Mouse (Mus musculus) kidney, adult 8-10 months (tissue): Measurements from ENCODE around the gene Pkd1.
A peak's percentile ranks its signal among the peaks of the same experiment; 100 is the strongest.

Experiments used
- DNase-seq, 2 experiments: peaks; one replicate each; pipeline ENCODE4 v3.0.0; 2022

Pkd1 gene

GRCm38 (mm10) chr17:24608874-24609273, 59.2 kb downstream of the Pkd1 start:
- DNase-seq, result no peak

GRCm38 (mm10) chr17:24610711-24611110, 61.1 kb downstream of the Pkd1 start:
- DNase-seq, result no peak

GRCm38 (mm10) chr17:24617561-24618194, 68.0 kb downstream of the Pkd1 start:
- DNase-seq, result no peak

GRCm38 (mm10) chr17:24625472-24625871, 75.8 kb downstream of the Pkd1 start:
- DNase-seq, result no peak

- peak in 1 of 2 experiments; percentile 82 for DNase-seq
Measured at GRCm38 (mm10) chr17:24628646-24629045, 79.0 kb downstream of the Pkd1 start.

- DNase-seq, result no peak
Measured at GRCm38 (mm10) chr17:24630072-24630471, 80.4 kb downstream of the Pkd1 start.

GRCm38 (mm10) chr17:24632167-24632812, 82.7 kb downstream of the Pkd1 start, which contains the start of the genes Tsc2 and Nthl1:
Tsc2 (minus strand) TSS chr17:24632630.
Nthl1 (plus strand) TSS chr17:24632680.
- DNase-seq, result peak; percentile 67 to 80

- DNase-seq, result peak in 1 of 2 experiments; percentile 60
Measured at GRCm38 (mm10) chr17:24632813-24633449, 83.3 kb downstream of the Pkd1 start.

- DNase-seq, result no peak
Measured at GRCm38 (mm10) chr17:24633831-24634230, 84.2 kb downstream of the Pkd1 start.

- DNase-seq, result peak in 1 of 2 experiments; percentile 40
Measured at GRCm38 (mm10) chr17:24635024-24635423, 85.4 kb downstream of the Pkd1 start.

GRCm38 (mm10) chr17:24635694-24636093, 86.1 kb downstream of the Pkd1 start:
- no peak for DNase-seq

GRCm38 (mm10) chr17:24636781-24637481, 87.3 kb downstream of the Pkd1 start:
- DNase-seq, result no peak

GRCm38 (mm10) chr17:24638214-24638613, 88.6 kb downstream of the Pkd1 start:
- no peak for DNase-seq

- DNase-seq, result peak in 1 of 2 experiments; percentile 44
Measured at GRCm38 (mm10) chr17:24638840-24639239, 89.2 kb downstream of the Pkd1 start.

- no peak for DNase-seq
Measured at GRCm38 (mm10) chr17:24639571-24639988, 89.9 kb downstream of the Pkd1 start.

- DNase-seq, result no peak
Measured at GRCm38 (mm10) chr17:24640119-24640518, 90.5 kb downstream of the Pkd1 start.

GRCm38 (mm10) chr17:24640581-24640980, 90.9 kb downstream of the Pkd1 start:
- DNase-seq, result no peak

GRCm38 (mm10) chr17:24641944-24642343, 92.3 kb downstream of the Pkd1 start:
- DNase-seq, result no peak

GRCm38 (mm10) chr17:24642791-24643343, 93.2 kb downstream of the Pkd1 start:
- no peak for DNase-seq

GRCm38 (mm10) chr17:24644030-24644715, 94.5 kb downstream of the Pkd1 start:
- no peak for DNase-seq

GRCm38 (mm10) chr17:24644875-24645721, 95.5 kb downstream of the Pkd1 start:
- peak; percentile 50 to 63 for DNase-seq
